10 mouse cellular contexts compared by ENCODE assay signal in genomic region chr2:148890021-148890851, GRCm38 (mm10). TPM values are rescaled to one million over a fixed set of nuclear protein-coding genes. Genes with fewer than 3 reads are reported as not detected.
DNase-seq lines count a peak whose midpoint lies in the region; ATAC-seq lines count a peak whose summit lies in the region.
"Had no signal": no experiment of that assay in that cellular context is flagged by ENCODE, and none has a peak within 500 bp of the region (broad histone marks: within the 10 kb centered on the region; RNA-seq: fewer than 3 reads in every experiment).

No protein-coding gene starts in this region.

- peak overlapping the region; percentile 93 for H3K27ac ChIP-seq in forebrain, embryonic 11.5 days (ENCODE audit: low read depth, low read length)
- H3K27ac ChIP-seq in neural tube, embryonic 15.5 days (replicated peaks) = peak overlapping the region; percentile 61; the same call in 1 of the 2 replicates
- H3K27ac ChIP-seq: macrophage had no signal

- H3K4me1 ChIP-seq in forebrain, embryonic 11.5 days (replicated peaks; ENCODE audit: control insufficient read depth, insufficient read depth, low read length) = peaks cover 8% of the 10 kb centered on the region; the same call in 1 of the 2 replicates
- no peaks in the 10 kb centered on the region for H3K4me1 ChIP-seq in neural tube, embryonic 15.5 days

- peak; percentile 46 for DNase-seq in lung, postnatal 10 days
- DNase-seq in lung, postnatal 25 days (ENCODE audit: low spot score) = no peak
- peak; percentile 60 for DNase-seq in forebrain, embryonic 11.5 days (ENCODE audit: low spot score)
- peak; percentile 26 for DNase-seq in heart, postnatal 4 days
- DNase-seq in thymus, postnatal 36 days = no peak
- DNase-seq in kidney, adult 9 months = no peak
- no peak for DNase-seq in ovary, postnatal 14 days (ENCODE audit: low spot score)

- ATAC-seq in forebrain, embryonic 11.5 days (replicated peaks; ENCODE audit: low FRiP score) = peak; percentile 93
- ATAC-seq in neural tube, embryonic 15.5 days (ENCODE audit: low FRiP score) = peak; percentile 77

- 0 out of 2 replicates have a peak overlapping the region, but pooled peaks have one; percentile 8 for H3K4me2 ChIP-seq in forebrain, embryonic 11.5 days (ENCODE audit: low read depth, low read length, severe bottlenecking)
- no peak overlapping the region for H3K4me2 ChIP-seq in neural tube, embryonic 15.5 days

- no peaks in the 10 kb centered on the region for H3K36me3 ChIP-seq in forebrain, embryonic 11.5 days (ENCODE audit: control insufficient read depth, insufficient read depth, low read length)
- H3K36me3 ChIP-seq in neural tube, embryonic 15.5 days = no peaks in the 10 kb centered on the region

- no peak overlapping the region for H3K9ac ChIP-seq in forebrain, embryonic 11.5 days (ENCODE audit: low read length)
- no peak overlapping the region for H3K9ac ChIP-seq in neural tube, embryonic 15.5 days (replicated peaks)

- no peaks in the 10 kb centered on the region for H3K27me3 ChIP-seq in forebrain, embryonic 11.5 days (ENCODE audit: control insufficient read depth, insufficient read depth, low read length)
- H3K27me3 ChIP-seq in neural tube, embryonic 15.5 days (replicated peaks) = no peaks in the 10 kb centered on the region

- no peak overlapping the region for H3K4me3 ChIP-seq in forebrain, embryonic 11.5 days (ENCODE audit: low read depth, low read length)
- no peak overlapping the region for H3K4me3 ChIP-seq in neural tube, embryonic 15.5 days (replicated peaks)

- 12% methylated on average over 5 of the region's 5 CpGs for WGBS in forebrain, embryonic 11.5 days
- 44% methylated on average over 5 of the region's 5 CpGs for WGBS in neural tube, embryonic 15.5 days

- H3K9me3 ChIP-seq in forebrain, embryonic 11.5 days (ENCODE audit: control insufficient read depth, low read length) = no peaks in the 10 kb centered on the region
- H3K9me3 ChIP-seq in neural tube, embryonic 15.5 days (replicated peaks) = no peaks in the 10 kb centered on the region

RNA-seq across cellular contexts. Expression of gene Cst3, which starts 14.7 kb away (rescaled TPM):
- 300 and 319 TPM in 2 replicates for polyA plus RNA-seq in forebrain, embryonic 11.5 days (2014; fragmentation: Nextera tagmentation; extraction: Ambion mirVana)
- total RNA-seq in heart, postnatal 4 days (2021) = 100 to 1,000 TPM; 527 to 580 TPM
- polyA plus RNA-seq in neural tube, embryonic 15.5 days (2015; fragmentation: Nextera tagmentation; extraction: Ambion mirVana) = 582 and 653 TPM in 2 replicates

RNA-seq across cellular contexts. Expression of gene 9230104L09Rik, which starts 25.4 kb away (rescaled TPM):
- not detected in 2 replicates for polyA plus RNA-seq in forebrain, embryonic 11.5 days (2014; fragmentation: Nextera tagmentation; extraction: Ambion mirVana)
- total RNA-seq in heart, postnatal 4 days (2021) = under 1 TPM in 1 of 2 experiments, not detected in 1; 0.72 TPM
- not detected in 2 replicates for polyA plus RNA-seq in neural tube, embryonic 15.5 days (2015; fragmentation: Nextera tagmentation; extraction: Ambion mirVana)
- polyA plus RNA-seq: intestine, embryonic 14.5 days; macrophage had no signal

RNA-seq across cellular contexts. Expression of gene Cst9, which starts 55.3 kb away (rescaled TPM):
- polyA plus RNA-seq in forebrain, embryonic 11.5 days (2014; fragmentation: Nextera tagmentation; extraction: Ambion mirVana) = not detected in 2 replicates
- total RNA-seq in heart, postnatal 4 days (2021) = 1 to 10 TPM; 3.1 to 4.1 TPM
- polyA plus RNA-seq in neural tube, embryonic 15.5 days (2015; fragmentation: Nextera tagmentation; extraction: Ambion mirVana) = not detected in 2 replicates
- polyA plus RNA-seq: intestine, embryonic 14.5 days; macrophage had no signal

Comparison
In these comparisons a context has a peak if more than half of its experiments do, and no peak if none do; other contexts are left out.
1. DNase-seq: peak in lung, postnatal 10 days (single experiment), forebrain, embryonic 11.5 days (single experiment) and heart, postnatal 4 days (single experiment); none in lung, postnatal 25 days (single experiment), thymus, postnatal 36 days (0 of 2), kidney, adult 9 months (single experiment) and ovary, postnatal 14 days (single experiment).